Mouse (Mus musculus) heart, embryonic 14.5 days (tissue): Measurements from ENCODE around the gene Ppp1r3f. TPM values are rescaled to one million over a fixed set of nuclear protein-coding genes. Genes with fewer than 3 reads are reported as not detected.

ENCODE experiments used
- ATAC-seq: fragments of 200-750 bp; cut with Nextera tagmentation; 2 replicates; pipeline ENCODE4 v1.8.0; 2017; ENCODE audit warnings: low read depth, moderate TSS enrichment; ENCODE audit not compliant: insufficient number of reproducible peaks, insufficient read depth, low FRiP score
- H3K27ac ChIP-seq, 2 experiments: fragments of 200-500 bp in 1 of 2; fragments of 300-500 bp in 1 of 2; sonication (generic) in 1 of 2; replicated peaks in 1 of 2; 2 replicates each; pipeline ENCODE4 v1.5.1; 2012 to 2014; ENCODE audit warnings: low read depth in 2 of 2, low read length in 2 of 2, control low read depth in 1 of 2, mild to moderate bottlenecking in 1 of 2, mixed read lengths in 1 of 2; ENCODE audit not compliant: control insufficient read depth in 1 of 2, insufficient read depth in 1 of 2
- H3K27me3 ChIP-seq: fragments of 300-500 bp; sonication (generic); 2 replicates; pipeline ENCODE4 v1.6.1; 2014; ENCODE audit warnings: mild to moderate bottlenecking, low read length, control low read depth; ENCODE audit not compliant: control insufficient read depth, insufficient read depth
- H3K36me3 ChIP-seq: fragments of 300-500 bp; sonication (generic); 2 replicates; pipeline ENCODE4 v1.6.1; 2014; ENCODE audit warnings: mild to moderate bottlenecking, control low read depth, low read length, mixed read lengths; ENCODE audit not compliant: control insufficient read depth, insufficient read depth
- H3K4me1 ChIP-seq, 2 experiments: fragments of 200-500 bp in 1 of 2; fragments of 300-500 bp in 1 of 2; sonication (generic) in 1 of 2; 2 replicates each; pipeline ENCODE4 v1.6.1; 2012 to 2014; ENCODE audit warnings: low read length in 2 of 2, control low read depth in 1 of 2, mixed read lengths in 1 of 2; ENCODE audit not compliant: control insufficient read depth in 2 of 2, insufficient read depth in 2 of 2
- H3K4me2 ChIP-seq: fragments of 300-500 bp; sonication (generic); 2 replicates; pipeline ENCODE4 v1.6.1; 2014; ENCODE audit warnings: mild to moderate bottlenecking, low read length
- H3K4me3 ChIP-seq, 2 experiments: fragments of 200-500 bp in 1 of 2; fragments of 300-500 bp in 1 of 2; sonication (generic) in 1 of 2; 2 replicates each; pipeline ENCODE4 v1.5.1; 2012 to 2014; ENCODE audit warnings: low read length in 2 of 2, mild to moderate bottlenecking in 2 of 2, control low read depth in 1 of 2, low read depth in 1 of 2, moderate library complexity in 1 of 2; ENCODE audit not compliant: control insufficient read depth in 1 of 2, insufficient read depth in 1 of 2
- H3K9ac ChIP-seq: fragments of 300-500 bp; sonication (generic); 2 replicates; pipeline ENCODE4 v1.6.1; 2014; ENCODE audit warnings: mild to moderate bottlenecking, low read length
- H3K9me3 ChIP-seq: fragments of 300-500 bp; sonication (generic); 2 replicates; pipeline ENCODE4 v1.6.1; 2016; ENCODE audit warnings: low read length, control low read depth; ENCODE audit not compliant: control insufficient read depth
- WGBS: fragments of 180-500 bp; shearing (Covaris S2); extraction: QIAGEN DNeasy Blood & Tissue Kit; methylation state at CpG from one replicate; pipeline ENCODE4 v1.1.7; 2014; 5-methylcytosine and 5-hydroxymethylcytosine counted together
- polyA plus RNA-seq: library from polyadenylated mRNA; unstranded; fragments of >200 nt; fragmentation: Nextera tagmentation; extraction: Ambion mirVana; gene quantifications from 2 replicates; pipeline ENCODE4 v1.2.1, GENCODE M21; 2014

Ppp1r3f gene
- polyA plus RNA-seq, 1 experiment from 2014 or later: 1.2 TPM

- WGBS: 19% methylated on average over 28 of the region's 28 CpGs
- peak within 1 kb of the TSS; percentile 66 for H3K4me2 ChIP-seq
- H3K9me3 ChIP-seq: no peaks in the 10 kb centered on the region
- H3K9ac ChIP-seq: peak within 1 kb of the TSS; percentile 68
- H3K36me3 ChIP-seq: 0 out of 2 replicates have a peak, but pooled peaks cover 6% of the 10 kb centered on the region
- H3K27ac ChIP-seq: peak within 1 kb of the TSS in 1 of 2 experiments; percentile 15; a peak in 2 of 4 replicates
- ATAC-seq: peak; percentile 88
- peak within 1 kb of the TSS; percentile 51 to 55 for H3K4me3 ChIP-seq
- H3K4me1 ChIP-seq: no peaks in the 10 kb centered on the region; a peak in 1 of 4 replicates
- H3K27me3 ChIP-seq: no peaks in the 10 kb centered on the region; the same call in 1 of the 2 replicates
Measured at GRCm38 (mm10) chrX:7604879-7605574, 30.9 kb upstream of the Ppp1r3f start, which contains the start of gene Ccdc22. Gene Ccdc22 (minus strand): TSS chrX:7605517.

- Histone ChIP-seq H3K4me1 (no peaks in the 10 kb centered on the region; a peak in 1 of 4 replicates), H3K4me2 (no peak overlapping the region), H3K27me3 (no peaks in the 10 kb centered on the region; the same call in 1 of the 2 replicates), H3K27ac (no peak overlapping the region), H3K9ac (no peak overlapping the region), H3K36me3 (0 out of 2 replicates have a peak, but pooled peaks cover 8% of the 10 kb centered on the region), H3K4me3 (no peak overlapping the region), H3K9me3 (no peaks in the 10 kb centered on the region)
- WGBS: 88% methylated on average over 7 of the region's 7 CpGs
- ATAC-seq: no peak
Measured at GRCm38 (mm10) chrX:7604004-7604403, 29.9 kb upstream of the Ppp1r3f start.

- Histone ChIP-seq H3K27me3 (no peaks in the 10 kb centered on the region), H3K9me3 (no peaks in the 10 kb centered on the region), H3K4me3 (no peak overlapping the region), H3K9ac (no peak overlapping the region), H3K27ac (no peak overlapping the region), H3K4me1 (no peaks in the 10 kb centered on the region), H3K36me3 (peaks cover 43% of the 10 kb centered on the region), H3K4me2 (no peak overlapping the region)
- ATAC-seq: no peak
- 86% methylated on average over 9 of the region's 9 CpGs for WGBS
Measured at GRCm38 (mm10) chrX:7595371-7595770, 21.3 kb upstream of the Ppp1r3f start.

- no peaks in the 10 kb centered on the region for H3K4me1 ChIP-seq
- no peak overlapping the region for H3K9ac ChIP-seq
- H3K36me3 ChIP-seq: no peaks in the 10 kb centered on the region
- H3K27ac ChIP-seq: no peak overlapping the region
- 70% methylated on average over 3 of the region's 5 CpGs for WGBS
- ATAC-seq: no peak
- H3K4me2 ChIP-seq: no peak overlapping the region
- no peaks in the 10 kb centered on the region for H3K9me3 ChIP-seq
- H3K27me3 ChIP-seq: no peaks in the 10 kb centered on the region
- no peak overlapping the region for H3K4me3 ChIP-seq
Measured at GRCm38 (mm10) chrX:7586356-7586755, 12.3 kb upstream of the Ppp1r3f start.

- no peaks in the 10 kb centered on the region for H3K4me1 ChIP-seq
- WGBS: 89% methylated on average over 11 of the region's 11 CpGs
- no peak overlapping the region for H3K27ac ChIP-seq
- no peak overlapping the region for H3K4me2 ChIP-seq
- no peaks in the 10 kb centered on the region for H3K27me3 ChIP-seq
- no peak for ATAC-seq
- no peak overlapping the region for H3K4me3 ChIP-seq
- H3K9me3 ChIP-seq: no peaks in the 10 kb centered on the region
- no peak overlapping the region for H3K9ac ChIP-seq
- no peaks in the 10 kb centered on the region for H3K36me3 ChIP-seq
Measured at GRCm38 (mm10) chrX:7583881-7584280, 9.8 kb upstream of the Ppp1r3f start.

GRCm38 (mm10) chrX:7581151-7581550 lies 7.1 kb upstream of the Ppp1r3f start:
- no peaks in the 10 kb centered on the region for H3K9me3 ChIP-seq
- no peak overlapping the region for H3K4me3 ChIP-seq
- no peaks in the 10 kb centered on the region for H3K36me3 ChIP-seq
- no peak for ATAC-seq
- H3K4me1 ChIP-seq: no peaks in the 10 kb centered on the region
- no peak overlapping the region for H3K27ac ChIP-seq
- no peaks in the 10 kb centered on the region for H3K27me3 ChIP-seq
- 82% methylated on average over 2 of the region's 2 CpGs for WGBS
- no peak overlapping the region for H3K9ac ChIP-seq
- H3K4me2 ChIP-seq: no peak overlapping the region

- H3K4me1 ChIP-seq: peaks cover 11 to 25% of the 10 kb centered on the region in 2 experiments
- peak overlapping the region; percentile 52 to 59 for H3K4me3 ChIP-seq
- no peaks in the 10 kb centered on the region for H3K36me3 ChIP-seq
- ATAC-seq: no peak
- no peaks in the 10 kb centered on the region for H3K9me3 ChIP-seq
- 26% methylated on average over 5 of the region's 6 CpGs for WGBS
- no peak overlapping the region for H3K27ac ChIP-seq
- no peak overlapping the region; the same call in 1 of the 2 replicates for H3K9ac ChIP-seq
- peak overlapping the region; percentile 64 for H3K4me2 ChIP-seq
- H3K27me3 ChIP-seq: no peaks in the 10 kb centered on the region
Measured at GRCm38 (mm10) chrX:7574885-7575231, 775 bp upstream of the Ppp1r3f start.
